ENCODE assay signal across 8 mouse cellular contexts in the genomic region with DNA sequence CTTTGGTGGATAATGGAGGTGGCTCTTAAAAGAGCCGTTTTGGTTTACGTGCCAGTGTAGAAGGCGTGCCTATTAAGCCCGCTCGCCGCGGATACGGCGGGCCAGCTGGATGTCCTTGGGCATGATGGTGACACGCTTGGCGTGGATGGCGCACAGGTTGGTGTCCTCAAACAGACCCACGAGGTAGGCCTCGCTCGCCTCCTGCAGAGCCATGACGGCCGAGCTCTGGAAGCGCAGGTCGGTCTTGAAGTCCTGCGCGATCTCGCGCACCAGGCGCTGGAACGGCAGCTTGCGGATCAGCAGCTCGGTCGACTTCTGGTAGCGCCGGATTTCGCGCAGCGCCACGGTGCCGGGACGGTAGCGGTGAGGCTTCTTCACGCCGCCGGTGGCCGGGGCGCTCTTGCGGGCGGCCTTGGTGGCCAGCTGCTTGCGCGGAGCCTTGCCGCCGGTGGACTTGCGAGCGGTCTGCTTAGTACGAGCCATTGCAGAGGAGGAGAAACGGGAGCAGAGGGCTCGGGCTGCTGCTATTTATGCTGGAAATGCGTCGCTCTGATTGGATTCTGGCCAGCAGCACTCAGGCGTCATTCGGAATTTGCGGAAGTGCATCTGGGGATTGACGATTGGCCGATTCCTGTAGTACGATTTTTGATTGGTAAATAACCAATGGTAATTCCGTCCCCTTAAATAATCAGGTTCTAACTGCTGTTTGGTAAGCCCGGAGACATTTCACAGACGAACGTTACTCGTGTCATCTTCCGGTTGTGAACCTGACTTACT. TPM values are rescaled to one million over a fixed set of nuclear protein-coding genes. Genes with fewer than 3 reads are reported as not detected.
A peak's percentile ranks its signal among the peaks of the same experiment; 100 is the strongest.
DNase-seq lines count a peak whose midpoint lies in the region; ATAC-seq and TF ChIP-seq lines count a peak whose summit lies in the region.
"Not testable (repeated sequence)": the region's sequence is repeated elsewhere in the genome, so short reads cannot be mapped to it uniquely, and the experiment has no call there.

A gene (minus strand): TSS at position 487 of the 777 bp plus-strand sequence.

- peak; percentile 75 for TF ChIP-seq POLR2A in brain, embryonic 14.5 days (IDR thresholded peaks at IDR 0.05; ENCODE audit: borderline replicate concordance, extremely low read depth, insufficient read depth, insufficient read length, poor library complexity, severe bottlenecking)
- peak; percentile 94 for TF ChIP-seq POLR2A in liver, adult 2 months (IDR thresholded peaks at IDR 0.05; ENCODE audit: extremely low read depth, insufficient read depth, low read length)
- not testable (repeated sequence) for TF ChIP-seq POLR2A in myocyte (IDR thresholded peaks at IDR 0.05; ENCODE audit: insufficient read length, low read depth)

- peak within 1 kb of the TSS; percentile 79 for H3K4me2 ChIP-seq in heart, embryonic 11.5 days
- H3K4me2 ChIP-seq in kidney, embryonic 16.5 days (replicated peaks; ENCODE audit: low read depth, low read length) = peak within 1 kb of the TSS; percentile 77
- peak within 1 kb of the TSS; percentile 99 for H3K4me2 ChIP-seq in myocyte (ENCODE audit: low read depth)

- TF ChIP-seq CTCF in brain, embryonic 14.5 days (IDR thresholded peaks at IDR 0.05; ENCODE audit: borderline replicate concordance, extremely low read depth, insufficient read depth, insufficient read length); liver, adult 2 months (IDR thresholded peaks at IDR 0.05; ENCODE audit: low read depth, low read length): not testable (repeated sequence)

- not testable (repeated sequence) for H3K36me3 ChIP-seq in erythroblast, embryonic 14.5 days (ENCODE audit: control insufficient read depth); heart, embryonic 11.5 days (ENCODE audit: control insufficient read depth, insufficient read depth, low read length); kidney, embryonic 16.5 days (ENCODE audit: insufficient read depth, low read length); liver, adult 2 months (ENCODE audit: control insufficient read depth, insufficient read depth, low read length); myocyte (ENCODE audit: control insufficient read depth, insufficient read depth); splenic B cell, adult 2 months (ENCODE audit: control insufficient read depth, insufficient read depth, low read length, poor library complexity, severe bottlenecking)

- peak; percentile 88 for ATAC-seq in heart, embryonic 11.5 days (replicated peaks; ENCODE audit: insufficient number of reproducible peaks, low FRiP score, low TSS enrichment)
- ATAC-seq in kidney, embryonic 16.5 days (ENCODE audit: low FRiP score, low TSS enrichment) = peak; percentile 95

- H3K4me3 ChIP-seq in erythroblast, embryonic 14.5 days (replicated peaks) = peak within 1 kb of the TSS; percentile 60
- H3K4me3 ChIP-seq in heart, embryonic 11.5 days (ENCODE audit: low read depth, low read length) = peak within 1 kb of the TSS; percentile 42
- peak within 1 kb of the TSS; percentile 47 for H3K4me3 ChIP-seq in kidney, embryonic 16.5 days (ENCODE audit: low read length)
- peak within 1 kb of the TSS; percentile 61 for H3K4me3 ChIP-seq in liver, adult 2 months (ENCODE audit: insufficient read depth, low read depth, low read length)
- peak within 1 kb of the TSS; percentile 28 for H3K4me3 ChIP-seq in myocyte

- peak within 1 kb of the TSS; percentile 77 for H3K9ac ChIP-seq in heart, embryonic 11.5 days (ENCODE audit: low read depth, low read length)
- peak within 1 kb of the TSS; percentile 74 for H3K9ac ChIP-seq in kidney, embryonic 16.5 days (replicated peaks; ENCODE audit: low read length)
- H3K9ac ChIP-seq in liver, adult 2 months (ENCODE audit: low read depth, low read length) = peak within 1 kb of the TSS; percentile 71

- under 1% methylated on average over 53 of the region's 67 CpGs for WGBS in heart, embryonic 11.5 days (ENCODE audit: insufficient replicate concordance)
- WGBS in kidney, embryonic 16.5 days = 1% methylated on average over 55 of the region's 67 CpGs
- under 1% methylated on average over 60 of the region's 67 CpGs for WGBS in liver, adult 2 months

- not testable (repeated sequence) for H3K9me3 ChIP-seq in erythroblast, embryonic 14.5 days (ENCODE audit: control insufficient read depth, low read length); heart, embryonic 11.5 days (replicated peaks; ENCODE audit: control insufficient read depth, low read length); kidney, embryonic 16.5 days (ENCODE audit: low read length)

- H3ac ChIP-seq in myocyte (ENCODE audit: control insufficient read depth, insufficient read length) = not testable (repeated sequence)

- not testable (repeated sequence) for H3K27me3 ChIP-seq in erythroblast, embryonic 14.5 days (ENCODE audit: control insufficient read depth); heart, embryonic 11.5 days (ENCODE audit: control insufficient read depth, insufficient read depth, low read length); kidney, embryonic 16.5 days (ENCODE audit: insufficient read depth, low read length); liver, adult 2 months (ENCODE audit: control insufficient read depth, insufficient read depth, low read length); myocyte (ENCODE audit: control insufficient read depth, insufficient read depth, insufficient read length); splenic B cell, adult 2 months (ENCODE audit: control insufficient read depth, insufficient read depth, low read length, poor library complexity, severe bottlenecking)

- peak; percentile 93 for DNase-seq in B cell, adult 2 months
- peak; percentile 99 for DNase-seq in brain, embryonic 14.5 days (ENCODE audit: low read depth)
- DNase-seq in liver, adult 2 months (ENCODE audit: extremely low read depth, low read depth, low spot score) = peak; percentile 99
- DNase-seq in splenic B cell, adult 2 months (ENCODE audit: low read depth, low spot score) = peak; percentile 99

- peak within 1 kb of the TSS; percentile 97 for H3K27ac ChIP-seq in heart, embryonic 11.5 days (ENCODE audit: low read depth, low read length)
- peak within 1 kb of the TSS; percentile 100 for H3K27ac ChIP-seq in kidney, embryonic 16.5 days (ENCODE audit: low read length)
- peak within 1 kb of the TSS; percentile 90 for H3K27ac ChIP-seq in liver, adult 2 months (replicated peaks; ENCODE audit: insufficient read depth, low read depth, low read length)

- H3K79me2 ChIP-seq in liver, adult 2 months (ENCODE audit: control insufficient read depth, insufficient read depth, low read length); myocyte (ENCODE audit: control insufficient read depth, insufficient read depth): not testable (repeated sequence)

- peaks cover 54% of the 10 kb centered on the region for H3K4me1 ChIP-seq in erythroblast, embryonic 14.5 days (ENCODE audit: control insufficient read depth)
- H3K4me1 ChIP-seq in heart, embryonic 11.5 days (ENCODE audit: control insufficient read depth, insufficient read depth, low read length); kidney, embryonic 16.5 days (ENCODE audit: insufficient read depth, low read length); liver, adult 2 months (ENCODE audit: control insufficient read depth, insufficient read depth, low read length): not testable (repeated sequence)

TF ChIP-seq in myocyte, 11 proteins besides CTCF, POLR2A, EP300 and RAD21:
- TF ChIP-seq POLR2AphosphoS2 (IDR thresholded peaks at IDR 0.05; ENCODE audit: insufficient read length, low read depth) = peak; percentile 95

RNA-seq across cellular contexts. Expression of the gene that starts here (rescaled TPM):
- polyA plus RNA-seq in brain, embryonic 14.5 days (2012; rRNA removed) = 34.2 and 40.6 TPM in 2 replicates
- polyA plus RNA-seq in erythroblast, embryonic 14.5 days (2012) = 2.9 and 16.6 TPM in 2 replicates
- polyA plus RNA-seq in heart, embryonic 11.5 days (2014; fragmentation: Nextera tagmentation; extraction: Ambion mirVana) = 2.6 and 3.0 TPM in 2 replicates
- 4.7 TPM in 2 replicates for polyA plus RNA-seq in kidney, embryonic 16.5 days (2015; fragmentation: Nextera tagmentation; extraction: Ambion mirVana)
- total RNA-seq in liver, adult 2 months (2014; rRNA removed) = 19.9 and 26.8 TPM in 2 replicates
- 2.1 and 2.6 TPM in 2 replicates for polyA plus RNA-seq in liver, adult 2 months (2012; rRNA removed)
- polyA plus RNA-seq in myocyte (2012; fragmentation: generic; extraction: Trizol) = 1.7 TPM

Comparison
In these comparisons a context has a peak if more than half of its experiments do, and no peak if none do; other contexts are left out.
1. Peak in every context shown above with its lines: DNase-seq, ATAC-seq, H3K4me3 ChIP-seq and H3K27ac ChIP-seq.